Mouse (Mus musculus) liver, adult 2 months (tissue): ENCODE measurements around the gene Dgkq. TPM values are rescaled to one million over a fixed set of nuclear protein-coding genes. Genes with fewer than 3 reads are reported as not detected.

Source experiments
- DNase-seq: peaks from one replicate; pipeline ENCODE4 v3.0.0-alpha.2; 2011; ENCODE audit warnings: low read depth, low spot score; ENCODE audit errors: extremely low read depth
- H3K27ac ChIP-seq: fragments of 200-500 bp; replicated peaks from 2 replicates; pipeline ENCODE4 v1.5.1; 2012; ENCODE audit warnings: low read depth, mild to moderate bottlenecking, control low read depth, inconsistent platforms, low read length; ENCODE audit not compliant: insufficient read depth
- H3K27me3 ChIP-seq: fragments of 200-500 bp; 2 replicates; pipeline ENCODE4 v1.6.1; 2012; ENCODE audit warnings: mild to moderate bottlenecking, moderate library complexity, low read length, inconsistent platforms; ENCODE audit not compliant: control insufficient read depth, insufficient read depth
- H3K36me3 ChIP-seq: fragments of 200-500 bp; 2 replicates; pipeline ENCODE4 v1.6.1; 2012; ENCODE audit warnings: low read length, inconsistent platforms; ENCODE audit not compliant: control insufficient read depth, insufficient read depth
- H3K4me1 ChIP-seq: fragments of 200-500 bp; 2 replicates; pipeline ENCODE4 v1.6.1; 2011; ENCODE audit warnings: low read length; ENCODE audit not compliant: control insufficient read depth, insufficient read depth
- H3K4me3 ChIP-seq: fragments of 200-500 bp; 2 replicates; pipeline ENCODE4 v1.5.1; 2011; ENCODE audit warnings: low read depth, mild to moderate bottlenecking, control low read depth, low read length, moderate library complexity; ENCODE audit not compliant: insufficient read depth
- H3K79me2 ChIP-seq: fragments of 200-500 bp; 2 replicates; pipeline ENCODE4 v1.6.1; 2012; ENCODE audit warnings: inconsistent platforms, mild to moderate bottlenecking, low read length, moderate library complexity; ENCODE audit not compliant: control insufficient read depth, insufficient read depth
- H3K9ac ChIP-seq: fragments of 200-500 bp; 2 replicates; pipeline ENCODE4 v1.6.1; 2012; ENCODE audit warnings: low read depth, mild to moderate bottlenecking, control low read depth, inconsistent platforms, low read length
- CTCF ChIP-seq: fragments of 200-500 bp; IDR thresholded peaks from 2 replicates; pipeline ENCODE4 v1.5.1; 2011; ENCODE audit warnings: low read depth, low read length, control low read depth
- POLR2A ChIP-seq: fragments of 200-500 bp; IDR thresholded peaks from 2 replicates; pipeline ENCODE4 v1.6.1; 2011; ENCODE audit warnings: low read length, control low read depth; ENCODE audit not compliant: insufficient read depth; ENCODE audit errors: extremely low read depth
- WGBS: fragments of 180-500 bp; shearing (Covaris S2); methylation state at CpG from one replicate; pipeline ENCODE4 v1.1.7; 2018; 5-methylcytosine and 5-hydroxymethylcytosine counted together
- polyA plus RNA-seq: library from polyadenylated mRNA; depleted of rRNA; stranded (reverse); fragments of >200 nt; gene quantifications from 2 replicates; pipeline ENCODE4 v1.2.3, GENCODE M21; 2012
- total RNA-seq: library from RNA; depleted of rRNA; stranded (reverse); fragments of >200 nt; gene quantifications from 2 replicates; pipeline ENCODE4 v1.2.3, GENCODE M21; 2014

The Dgkq gene
- total and polyA plus RNA-seq, 2 experiments: 16.3 to 28.2 TPM

- H3K36me3 ChIP-seq: no peaks in the 10 kb centered on the region
- peak; percentile 92 for TF ChIP-seq POLR2A
- no peak for TF ChIP-seq CTCF
- WGBS: under 1% methylated on average over 58 of the region's 58 CpGs
- DNase-seq: peak; percentile 93
- H3K27ac ChIP-seq: peak within 1 kb of the TSS; percentile 79
- peaks cover 10% of the 10 kb centered on the region; the same call in 1 of the 2 replicates for H3K4me1 ChIP-seq
- H3K4me3 ChIP-seq: peak within 1 kb of the TSS; percentile 86
- peaks cover 25% of the 10 kb centered on the region for H3K79me2 ChIP-seq
- H3K9ac ChIP-seq: peak within 1 kb of the TSS; percentile 93
- H3K27me3 ChIP-seq: no peaks in the 10 kb centered on the region
Observed at GRCm38 (mm10) chr5:108629634-108630483, 39.6 kb downstream of the Dgkq start, which contains the start of the genes Gak and Tmem175. Gene Gak (minus strand): TSS chr5:108629755. Gene Tmem175 (plus strand): TSS chr5:108629770.

DNA sequence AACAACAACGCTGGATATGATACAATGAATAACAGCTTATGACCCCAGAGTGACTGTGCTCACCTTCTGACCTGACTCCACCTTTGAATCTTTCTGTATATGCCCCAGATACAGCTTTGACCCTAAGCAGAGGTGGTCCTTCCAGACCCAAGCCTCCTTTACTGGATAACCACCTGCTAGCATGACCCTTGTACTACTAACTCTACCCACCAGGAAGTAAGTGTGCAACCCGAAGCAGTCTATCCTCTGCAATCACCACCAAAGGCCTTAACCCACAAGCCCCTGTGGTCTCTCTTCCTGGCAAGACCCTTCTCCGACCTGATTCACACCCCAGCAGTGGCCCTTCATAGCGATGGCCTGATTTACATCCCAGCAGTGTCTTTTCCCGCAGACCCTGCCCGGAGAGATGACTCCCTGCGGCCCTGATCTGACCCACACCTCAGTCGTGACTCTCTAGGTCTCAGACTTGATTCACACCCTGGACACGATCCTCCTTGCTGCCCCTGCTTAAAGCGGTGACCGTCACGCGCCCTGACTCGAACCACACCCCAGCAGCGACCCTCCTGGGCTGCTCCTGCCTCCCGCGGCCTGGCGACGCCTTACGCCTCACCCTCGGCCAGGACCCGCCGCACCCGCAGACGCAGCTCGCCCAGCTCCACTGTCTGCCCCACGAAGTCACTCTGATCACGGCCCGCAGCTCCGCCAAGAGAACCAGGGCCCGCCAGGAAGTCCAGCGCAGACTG is 40.4 kb downstream of the Dgkq start:
- Histone ChIP-seq H3K36me3 (peaks cover 5% of the 10 kb centered on the region), H3K4me1 (peaks cover 10% of the 10 kb centered on the region; the same call in 1 of the 2 replicates), H3K4me3 (peak overlapping the region; percentile 86), H3K27ac (peak overlapping the region; percentile 79), H3K9ac (peak overlapping the region; percentile 93), H3K27me3 (no peaks in the 10 kb centered on the region), H3K79me2 (peaks cover 27% of the 10 kb centered on the region)
- peak; percentile 27 for DNase-seq
- WGBS: under 1% methylated on average over 32 of the region's 32 CpGs
- TF ChIP-seq POLR2A (no peak), CTCF (no peak)

DNA sequence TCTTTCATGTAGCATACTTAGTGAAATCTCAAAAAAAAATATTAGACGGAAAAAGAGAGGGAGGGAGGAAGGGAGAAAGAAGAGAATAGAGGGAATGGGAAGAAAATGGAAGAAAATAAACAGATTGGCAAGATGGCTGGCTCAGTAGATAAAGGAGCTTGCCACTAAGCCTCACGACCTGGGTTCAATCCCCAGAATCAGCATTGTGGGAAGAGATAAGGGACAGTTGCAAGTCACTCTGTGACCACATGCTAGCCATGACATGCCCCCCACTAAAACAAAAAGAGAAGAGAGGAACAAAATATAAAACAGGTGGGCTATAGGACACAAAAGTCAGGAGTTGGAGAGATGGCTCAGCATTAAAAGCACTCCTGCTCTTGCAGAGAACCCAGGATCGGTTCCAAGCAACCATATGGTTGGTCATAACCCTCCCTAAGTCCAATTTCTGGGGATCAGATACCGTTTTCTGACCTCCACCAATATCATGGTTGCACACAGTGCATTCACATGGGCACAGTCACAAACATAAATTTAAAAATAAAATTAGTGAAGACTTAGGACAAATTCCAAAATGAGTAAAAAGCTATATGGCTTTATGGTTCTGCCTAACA is 43.3 kb downstream of the Dgkq start:
- Histone ChIP-seq H3K9ac (no peak overlapping the region), H3K36me3 (peaks cover 32% of the 10 kb centered on the region), H3K27me3 (no peaks in the 10 kb centered on the region), H3K79me2 (peaks cover 32% of the 10 kb centered on the region), H3K4me3 (no peak overlapping the region), H3K4me1 (peaks cover 10% of the 10 kb centered on the region; the same call in 1 of the 2 replicates), H3K27ac (no peak overlapping the region)
- no peak for TF ChIP-seq CTCF
- WGBS: 82% methylated on average over 4 of the region's 4 CpGs
- no peak for DNase-seq

DNA sequence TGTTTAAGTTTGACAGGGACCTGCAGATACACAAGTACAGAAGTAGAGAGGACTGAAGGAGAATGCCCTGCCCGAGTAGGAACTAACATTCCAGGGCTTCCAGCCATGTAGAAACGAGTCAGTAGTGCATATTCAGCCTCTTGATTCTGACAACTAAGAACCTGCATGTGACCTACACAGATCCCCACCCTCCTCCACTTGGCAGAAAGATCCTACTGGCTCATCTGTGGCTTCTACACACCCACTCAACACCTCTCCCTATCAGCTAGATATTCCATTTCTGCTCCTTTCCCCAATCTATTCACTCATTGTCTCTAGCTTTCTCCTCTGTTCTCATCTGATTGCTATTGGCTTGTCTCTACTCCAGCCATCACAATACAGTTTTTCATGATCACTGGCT is 47.6 kb downstream of the Dgkq start:
- Histone ChIP-seq H3K9ac (no peak overlapping the region), H3K4me1 (no peaks in the 10 kb centered on the region), H3K27ac (no peak overlapping the region), H3K27me3 (no peaks in the 10 kb centered on the region), H3K79me2 (peaks cover 16% of the 10 kb centered on the region; the same call in 1 of the 2 replicates), H3K4me3 (no peak overlapping the region), H3K36me3 (peaks cover 55% of the 10 kb centered on the region)
- DNase-seq: no peak
- 63% methylated on average over 2 of the region's 2 CpGs for WGBS
- TF ChIP-seq POLR2A: no peak
- TF ChIP-seq CTCF: no peak

GRCm38 (mm10) chr5:108610426-108610825 is 59.0 kb downstream of the Dgkq start:
- WGBS: 91% methylated on average over 1 of the region's 1 CpGs
- no peak for DNase-seq
- TF ChIP-seq POLR2A (no peak), CTCF (no peak)
- Histone ChIP-seq H3K36me3 (peaks cover 84% of the 10 kb centered on the region), H3K4me3 (no peak overlapping the region), H3K79me2 (no peaks in the 10 kb centered on the region; the same call in 1 of the 2 replicates), H3K27me3 (no peaks in the 10 kb centered on the region), H3K9ac (no peak overlapping the region), H3K27ac (no peak overlapping the region), H3K4me1 (no peaks in the 10 kb centered on the region)
